Mouse (Mus musculus) CH12.LX (cell line): ENCODE results near the gene Cmss1. TPM values are rescaled to one million over a fixed set of nuclear protein-coding genes. Genes with fewer than 3 reads are reported as not detected.

Experiments
- DNase-seq: peaks from one replicate; pipeline ENCODE4 v3.0.0-alpha.2; 2013; ENCODE audit errors: extremely low read depth
- H3K27ac ChIP-seq: 2 replicates; pipeline ENCODE4 v1.5.1; 2012; ENCODE audit warnings: low read depth, mild to moderate bottlenecking, control low read depth, moderate library complexity; ENCODE audit not compliant: insufficient read depth
- H3K27me3 ChIP-seq: replicated peaks from 2 replicates; pipeline ENCODE3; 2012; ENCODE audit warnings: inconsistent platforms
- H3K36me3 ChIP-seq, 2 experiments: replicated peaks in 1 of 2; 2 replicates each; pipeline versions ENCODE3 to v1.6.1; 2012; ENCODE audit warnings: inconsistent platforms in 1 of 2, low read length in 1 of 2, mild to moderate bottlenecking in 1 of 2, mixed read lengths in 1 of 2, moderate library complexity in 1 of 2; ENCODE audit not compliant: control insufficient read depth in 1 of 2, insufficient read depth in 1 of 2
- H3K4me1 ChIP-seq, 2 experiments: 2 replicates each; pipeline ENCODE4 v1.6.1; 2012; ENCODE audit warnings: inconsistent platforms in 1 of 2, moderate library complexity in 1 of 2; ENCODE audit not compliant: insufficient read depth in 2 of 2, control insufficient read depth in 1 of 2
- H3K4me2 ChIP-seq: 2 replicates; pipeline ENCODE4 v1.6.1; 2012; ENCODE audit warnings: low read depth, mild to moderate bottlenecking, control low read depth; ENCODE audit not compliant: poor library complexity, insufficient read depth, severe bottlenecking
- H3K4me3 ChIP-seq, 3 experiments: fragments of 150-350 bp in 1 of 3; sonication (generic) in 1 of 3; replicated peaks in 1 of 3; 2 replicates each; pipeline versions ENCODE3 to v1.5.1; 2011 to 2012; ENCODE audit warnings: low read depth in 2 of 3, low read length in 2 of 3, mild to moderate bottlenecking in 2 of 3, moderate library complexity in 2 of 3, control low read depth in 1 of 3, improper control_type of control experiment in 1 of 3, inconsistent platforms in 1 of 3, mixed read lengths in 1 of 3; ENCODE audit not compliant: poor library complexity in 1 of 3
- H3K79me2 ChIP-seq: replicated peaks from 2 replicates; pipeline ENCODE4 v1.6.1; 2012; ENCODE audit warnings: mild to moderate bottlenecking, moderate library complexity; ENCODE audit not compliant: control insufficient read depth, poor library complexity, insufficient read depth, severe bottlenecking; ENCODE audit errors: extremely low read depth
- H3K9ac ChIP-seq: 2 replicates; pipeline ENCODE4 v1.6.1; 2012; ENCODE audit warnings: low read depth, mild to moderate bottlenecking, control low read depth, moderate library complexity; ENCODE audit not compliant: insufficient read depth
- H3K9me3 ChIP-seq: replicated peaks from 2 replicates; pipeline ENCODE3; 2012; ENCODE audit warnings: low read length, inconsistent platforms, mixed read lengths
- ELF1 ChIP-seq: IDR thresholded peaks from 2 replicates; pipeline ENCODE4 v1.6.1; 2014; ENCODE audit warnings: low read depth, mild to moderate bottlenecking, inconsistent platforms, low read length, improper control_type of control experiment
- EP300 ChIP-seq: IDR thresholded peaks from 2 replicates; pipeline ENCODE4 v1.6.1; 2011; ENCODE audit warnings: low read length, improper control_type of control experiment
- ETS1 ChIP-seq: conservative IDR thresholded peaks from 2 replicates; pipeline ENCODE4 v1.6.1; 2012; ENCODE audit warnings: low read depth, mild to moderate bottlenecking, inconsistent platforms, low read length, improper control_type of control experiment, moderate library complexity
- MEF2A ChIP-seq: IDR thresholded peaks from 2 replicates; pipeline ENCODE4 v1.6.1; 2014; ENCODE audit warnings: low read depth, mild to moderate bottlenecking, inconsistent platforms, low read length, improper control_type of control experiment, borderline replicate concordance
- NRF1 ChIP-seq: IDR thresholded peaks from 2 replicates; pipeline ENCODE4 v1.6.1; 2014; ENCODE audit warnings: low read depth, mild to moderate bottlenecking, inconsistent platforms, low read length, improper control_type of control experiment, moderate library complexity
- POLR2A ChIP-seq: IDR thresholded peaks from 2 replicates; pipeline ENCODE4 v1.6.1; 2011; ENCODE audit warnings: low read depth, mild to moderate bottlenecking, improper control_type of control experiment, low read length
- RCOR1 ChIP-seq: conservative IDR thresholded peaks from 2 replicates; pipeline ENCODE4 v1.6.1; 2012; ENCODE audit warnings: low read depth, mild to moderate bottlenecking, inconsistent platforms, low read length, improper control_type of control experiment
- SIN3A ChIP-seq: IDR thresholded peaks from 2 replicates; pipeline ENCODE4 v1.6.1; 2012; ENCODE audit warnings: low read length, improper control_type of control experiment, inconsistent platforms
- SMC3 ChIP-seq: IDR thresholded peaks from 2 replicates; pipeline ENCODE4 v1.6.1; 2011; ENCODE audit warnings: low read depth, low read length, improper control_type of control experiment
- TCF12 ChIP-seq: IDR thresholded peaks from 2 replicates; pipeline ENCODE4 v1.6.1; 2014; ENCODE audit warnings: low read depth, mild to moderate bottlenecking, inconsistent platforms, low read length, improper control_type of control experiment
- UBTF ChIP-seq: IDR thresholded peaks from 2 replicates; pipeline ENCODE4 v1.6.1; 2012; ENCODE audit warnings: low read depth, mild to moderate bottlenecking, inconsistent platforms, low read length, improper control_type of control experiment, moderate library complexity
- dilution Hi-C: fragments of 300-500 bp; cut with MboI; formaldehyde crosslinking; loops from 2 replicates; pipeline ENCODE4 v1.14.3; 2020; ENCODE audit warnings: low sequenced_read_pairs; ENCODE audit not compliant: extremely low pct_unique_long_range_greater_than_20kb, extremely low pct_ligation_motif_present
- in situ Hi-C: fragments of 300-500 bp; cut with MboI; formaldehyde crosslinking; loops from 3 replicates; pipeline ENCODE4 v1.14.3; 2019; ENCODE audit warnings: low sequenced_read_pairs, low pct_ligation_motif_present, low pct_unique_long_range_greater_than_20kb, mixed read lengths
- polyA plus RNA-seq: library from polyadenylated mRNA; unstranded; fragments of >175 nt; gene quantifications from 2 replicates; pipeline ENCODE4 v1.2.1, GENCODE M21; 2012; ENCODE audit warnings: low read depth; ENCODE audit not compliant: insufficient read length
- total RNA-seq, 2 experiments: library from RNA; depleted of rRNA; stranded (reverse); fragments of 300-350 nt in 1 of 2; fragments of >200 nt in 1 of 2; gene quantifications; 2 replicates each; pipeline ENCODE4 v1.2.3; 2012 to 2014

The Cmss1 gene
- total and polyA plus RNA-seq, 3 experiments: 94.7 to 107 (median 103) TPM

- H3K4me2 ChIP-seq: no peak overlapping the region
- peaks cover 7 to 12% of the 10 kb centered on the region in 2 experiments; a peak in 3 of 4 replicates for H3K4me1 ChIP-seq
- in situ Hi-C loops: loop anchor here (25.0 kb wide), 1 partner anchor 266 kb away; the partner anchor contains the start of gene Tomm70a
- H3K36me3 ChIP-seq: peaks cover 0 to 5% of the 10 kb centered on the region in 2 experiments
- dilution Hi-C loops: no loop called here
- peaks cover 3% of the 10 kb centered on the region for H3K9me3 ChIP-seq
- no peak overlapping the region for H3K4me3 ChIP-seq
- H3K9ac ChIP-seq: no peak overlapping the region
- H3K27ac ChIP-seq: no peak overlapping the region
- TF ChIP-seq TCF12 (0 out of 2 replicates have a peak, but pooled peaks have one; percentile 15), RCOR1 (0 out of 2 replicates have a peak, but pooled peaks have one; percentile 6), ETS1 (peak; percentile 36; the same call in 1 of the 2 replicates), ELF1 (no peak), EP300 (peak; percentile 47; the same call in 1 of the 2 replicates)
- no peaks in the 10 kb centered on the region for H3K27me3 ChIP-seq
- no peaks in the 10 kb centered on the region for H3K79me2 ChIP-seq
- DNase-seq: no peak
Measured at GRCm38 (mm10) chr16:57378631-57379330, 227.9 kb downstream of the Cmss1 start.

GRCm38 (mm10) chr16:57375248-57375837 lies 231.3 kb downstream of the Cmss1 start:
- peaks cover 7 to 12% of the 10 kb centered on the region in 2 experiments; a peak in 3 of 4 replicates for H3K4me1 ChIP-seq
- H3K4me2 ChIP-seq: no peak overlapping the region
- dilution Hi-C loops (no loop called here), in situ Hi-C loops (loop anchor here (25.0 kb wide), 1 partner anchor 263 kb away; the partner anchor contains the start of gene Tomm70a)
- no peak overlapping the region for H3K4me3 ChIP-seq
- H3K27me3 ChIP-seq: no peaks in the 10 kb centered on the region
- TF ChIP-seq MEF2A: no peak
- no peak for TF ChIP-seq ETS1
- no peak for TF ChIP-seq POLR2A
- TF ChIP-seq NRF1: no peak
- TF ChIP-seq UBTF: no peak
- no peak for TF ChIP-seq SIN3A
- no peak for TF ChIP-seq SMC3
- H3K79me2 ChIP-seq: no peaks in the 10 kb centered on the region
- H3K9me3 ChIP-seq: no peaks in the 10 kb centered on the region
- no peak for DNase-seq
- H3K9ac ChIP-seq: no peak overlapping the region
- H3K27ac ChIP-seq: no peak overlapping the region
- peaks cover 0 to 5% of the 10 kb centered on the region in 2 experiments for H3K36me3 ChIP-seq
